Mouse (Mus musculus): ENCODE measurements at regions not wholly inside any gene's neighbourhood (a gene's known extent, or its start where the extent isn't known, plus 50 kb on each side); places are given as distances from the start of the nearest gene placed in this dataset.

DNA sequence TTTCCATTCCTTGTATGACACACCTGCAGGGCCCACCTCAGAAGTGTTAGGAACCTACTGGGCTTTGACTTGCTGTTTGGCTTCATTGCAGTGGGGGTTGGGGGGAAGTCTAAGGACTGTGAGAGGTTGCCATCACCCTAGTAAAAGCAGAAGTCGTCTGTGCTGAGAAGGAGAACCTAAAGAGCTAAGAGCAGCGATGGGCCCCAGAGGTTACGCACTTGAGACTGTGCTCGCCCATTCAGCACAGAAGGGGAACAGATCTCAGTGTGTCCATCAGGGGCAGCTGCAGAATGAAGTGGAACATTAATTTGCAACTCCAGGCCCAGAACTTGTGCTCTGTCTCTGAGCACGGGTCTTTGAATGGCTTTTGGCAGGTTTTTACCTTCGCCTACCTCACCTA lies 267.5 kb upstream of the Cdyl start:
- TF ChIP-seq MXI1 (IDR thresholded peaks at IDR 0.05; ENCODE audit: low read depth, low read length), result no peak
- no peak for TF ChIP-seq IRF4 (IDR thresholded peaks at IDR 0.05; ENCODE audit: low read depth, low read length)
- TF ChIP-seq E2F4 (IDR thresholded peaks at IDR 0.05; ENCODE audit: insufficient replicate concordance, low read depth, low read length), result no peak
- TF ChIP-seq TBP (conservative IDR thresholded peaks at IDR 0.05; ENCODE audit: low read depth, low read length), result no peak
- TF ChIP-seq PAX5 (IDR thresholded peaks at IDR 0.05; ENCODE audit: low read length), result no peak
- TF ChIP-seq RAD21 (IDR thresholded peaks at IDR 0.05; ENCODE audit: low read depth, low read length), result no peak
- no peak for TF ChIP-seq USF2 (conservative IDR thresholded peaks at IDR 0.05; ENCODE audit: low read depth, low read length)
- TF ChIP-seq CTCF (conservative IDR thresholded peaks at IDR 0.05 in 1 of 2, IDR thresholded peaks at IDR 0.05 in 1 of 2; ENCODE audit: low read depth in 2 of 2, low read length in 2 of 2), result no peak
- TF ChIP-seq MAFK (IDR thresholded peaks at IDR 0.05; ENCODE audit: insufficient replicate concordance, low read length), result no peak
- no peak for TF ChIP-seq MEF2A (IDR thresholded peaks at IDR 0.05; ENCODE audit: borderline replicate concordance, low read depth, low read length)
- TF ChIP-seq ELF1 (IDR thresholded peaks at IDR 0.05; ENCODE audit: low read depth, low read length), result no peak
- no peak for TF ChIP-seq GABPA (IDR thresholded peaks at IDR 0.05; ENCODE audit: insufficient replicate concordance, low read depth, low read length)
- no peak for TF ChIP-seq POLR2A (IDR thresholded peaks at IDR 0.05; ENCODE audit: low read depth, low read length)
- no peak for TF ChIP-seq ZC3H11A (IDR thresholded peaks at IDR 0.05; ENCODE audit: low read depth, low read length)
- no peak for TF ChIP-seq JUND (conservative IDR thresholded peaks at IDR 0.05; ENCODE audit: low read depth, low read length)
- no peak for TF ChIP-seq KAT2A (IDR thresholded peaks at IDR 0.05; ENCODE audit: insufficient replicate concordance, low read length)
- H3K4me3 ChIP-seq (replicated peaks in 1 of 3; ENCODE audit: low read depth in 2 of 3, low read length in 2 of 3, poor library complexity in 1 of 3), result no peak overlapping the region
- peak; percentile 62 for DNase-seq (ENCODE audit: extremely low read depth)
- H3K4me1 ChIP-seq (ENCODE audit: control insufficient read depth in 1 of 2, insufficient read depth in 2 of 2), result peaks cover 17 to 64% of the 10 kb centered on the region in 2 experiments
- dilution Hi-C loops (cut with MboI; ENCODE audit: extremely low pct_ligation_motif_present, extremely low pct_unique_long_range_greater_than_20kb, low sequenced_read_pairs) (no loop called here), in situ Hi-C loops (cut with MboI; ENCODE audit: low pct_ligation_motif_present, low pct_unique_long_range_greater_than_20kb, low sequenced_read_pairs) (no loop called here)
- no peak overlapping the region for H3K9ac ChIP-seq (ENCODE audit: insufficient read depth, low read depth)
- no peaks in the 10 kb centered on the region for H3K27me3 ChIP-seq (replicated peaks)
- H3K79me2 ChIP-seq (replicated peaks; ENCODE audit: control insufficient read depth, extremely low read depth, insufficient read depth, poor library complexity, severe bottlenecking), result no peaks in the 10 kb centered on the region
- H3K4me2 ChIP-seq (ENCODE audit: insufficient read depth, low read depth, poor library complexity, severe bottlenecking), result no peak overlapping the region
- H3K36me3 ChIP-seq (replicated peaks in 1 of 2; ENCODE audit: control insufficient read depth in 1 of 2, insufficient read depth in 1 of 2, low read length in 1 of 2), result no peaks in the 10 kb centered on the region
- H3K9me3 ChIP-seq (replicated peaks; ENCODE audit: low read length), result no peaks in the 10 kb centered on the region
- no peak overlapping the region for H3K27ac ChIP-seq (ENCODE audit: insufficient read depth, low read depth)

- in situ Hi-C loops (cut with MboI; ENCODE audit: low pct_ligation_motif_present, low pct_unique_long_range_greater_than_20kb, low sequenced_read_pairs) (no loop called here), dilution Hi-C loops (cut with MboI; ENCODE audit: extremely low pct_ligation_motif_present, extremely low pct_unique_long_range_greater_than_20kb, low sequenced_read_pairs) (no loop called here)
- H3K27ac ChIP-seq (ENCODE audit: insufficient read depth, low read depth), result no peak overlapping the region
- no peak overlapping the region for H3K9ac ChIP-seq (ENCODE audit: insufficient read depth, low read depth)
- H3K4me3 ChIP-seq (replicated peaks in 1 of 3; ENCODE audit: low read depth in 2 of 3, low read length in 2 of 3, poor library complexity in 1 of 3), result no peak overlapping the region
- H3K4me2 ChIP-seq (ENCODE audit: insufficient read depth, low read depth, poor library complexity, severe bottlenecking), result no peak overlapping the region
- H3K36me3 ChIP-seq (replicated peaks in 1 of 2; ENCODE audit: control insufficient read depth in 1 of 2, insufficient read depth in 1 of 2, low read length in 1 of 2), result no peaks in the 10 kb centered on the region
- no peak for TF ChIP-seq POLR2AphosphoS2 (IDR thresholded peaks at IDR 0.05; ENCODE audit: low read depth, low read length)
- TF ChIP-seq SIN3A (IDR thresholded peaks at IDR 0.05; ENCODE audit: low read length), result no peak
- TF ChIP-seq MEF2A (IDR thresholded peaks at IDR 0.05; ENCODE audit: borderline replicate concordance, low read depth, low read length), result no peak
- no peak for TF ChIP-seq ZC3H11A (IDR thresholded peaks at IDR 0.05; ENCODE audit: low read depth, low read length)
- TF ChIP-seq ZKSCAN1 (IDR thresholded peaks at IDR 0.05; ENCODE audit: borderline replicate concordance, low read depth, low read length), result no peak
- TF ChIP-seq ELF1 (IDR thresholded peaks at IDR 0.05; ENCODE audit: low read depth, low read length), result no peak
- TF ChIP-seq USF1 (IDR thresholded peaks at IDR 0.05; ENCODE audit: low read depth, low read length), result no peak
- TF ChIP-seq KAT2A (IDR thresholded peaks at IDR 0.05; ENCODE audit: insufficient replicate concordance, low read length), result no peak
- no peak for TF ChIP-seq TBP (conservative IDR thresholded peaks at IDR 0.05; ENCODE audit: low read depth, low read length)
- H3K4me1 ChIP-seq (ENCODE audit: control insufficient read depth in 1 of 2, insufficient read depth in 2 of 2), result peaks cover 6 to 34% of the 10 kb centered on the region in 2 experiments
- DNase-seq (ENCODE audit: extremely low read depth), result no peak
- H3K9me3 ChIP-seq (replicated peaks; ENCODE audit: low read length), result no peaks in the 10 kb centered on the region
- no peaks in the 10 kb centered on the region for H3K79me2 ChIP-seq (replicated peaks; ENCODE audit: control insufficient read depth, extremely low read depth, insufficient read depth, poor library complexity, severe bottlenecking)
- no peaks in the 10 kb centered on the region for H3K27me3 ChIP-seq (replicated peaks)
Observed at GRCm38 (mm10) chr13:35395192-35395591, 264.4 kb upstream of the Cdyl start.

Data from CH12.LX (cell line).